Mouse (Mus musculus) liver, embryonic 14.5 days (tissue): ENCODE results near the gene B230219D22Rik.

ENCODE experiments used
- CTCF ChIP-seq: IDR thresholded peaks from 2 replicates; pipeline ENCODE4 v1.5.1; 2016; ENCODE audit warnings: antibody characterized with exemption, low read depth, control low read depth
- EP300 ChIP-seq: IDR thresholded peaks from 2 replicates; pipeline ENCODE4 v1.6.1; 2016; ENCODE audit warnings: antibody characterized with exemption, low read depth

GRCm38 (mm10) chr13:55737885-55738284, 45.0 kb downstream of the B230219D22Rik start:
- TF ChIP-seq CTCF, result no peak
- no peak for TF ChIP-seq EP300
